Mouse (Mus musculus): Measurements from ENCODE around the gene Efhc1. TPM values are rescaled to one million over a fixed set of nuclear protein-coding genes. Genes with fewer than 3 reads are reported as not detected.

Efhc1 gene
- total and polyA plus RNA-seq, 3 experiments, result not detected

GRCm38 (mm10) chr1:21040173-21040572, 88.7 kb downstream of the Efhc1 start:
- TF ChIP-seq MEF2A (IDR thresholded peaks at IDR 0.05; ENCODE audit: extremely low read depth, insufficient replicate concordance, low read depth, low read length, poor library complexity, severe bottlenecking) (no peak), ZMIZ1 (IDR thresholded peaks at IDR 0.05; ENCODE audit: low read depth, low read length) (no peak), MAFK (IDR thresholded peaks at IDR 0.05; ENCODE audit: borderline replicate concordance, low read depth, low read length) (no peak), GABPA (IDR thresholded peaks at IDR 0.05; ENCODE audit: low read depth, low read length) (no peak), SMC3 (IDR thresholded peaks at IDR 0.05; ENCODE audit: low read depth, low read length) (no peak), RAD21 (IDR thresholded peaks at IDR 0.05; ENCODE audit: low read depth, low read length) (no peak), POLR2A (IDR thresholded peaks at IDR 0.05; ENCODE audit: control insufficient read depth in 1 of 2, insufficient read depth in 1 of 2, low read depth in 1 of 2, low read length in 2 of 2, poor library complexity in 1 of 2) (no peak), ELF1 (IDR thresholded peaks at IDR 0.05; ENCODE audit: low read depth, low read length) (no peak), ETS1 (IDR thresholded peaks at IDR 0.05; ENCODE audit: low read depth, low read length) (no peak), UBTF (IDR thresholded peaks at IDR 0.05; ENCODE audit: borderline replicate concordance, insufficient read depth, low read depth, low read length) (no peak), USF2 (IDR thresholded peaks at IDR 0.05; ENCODE audit: borderline replicate concordance in 1 of 2, insufficient read depth in 1 of 2, low read depth in 1 of 2, low read length in 2 of 2) (no peak), NELFE (IDR thresholded peaks at IDR 0.05; ENCODE audit: low read depth, low read length) (no peak), KAT2A (conservative IDR thresholded peaks at IDR 0.05; ENCODE audit: low read depth, low read length) (no peak), MYC (IDR thresholded peaks at IDR 0.05; ENCODE audit: low read depth, low read length) (no peak), BHLHE40 (IDR thresholded peaks at IDR 0.05; ENCODE audit: borderline replicate concordance, low read depth, low read length) (no peak), E2F4 (IDR thresholded peaks at IDR 0.05; ENCODE audit: borderline replicate concordance, low read depth, low read length) (no peak), RCOR1 (IDR thresholded peaks at IDR 0.05; ENCODE audit: low read depth, low read length) (no peak), CTCF (IDR thresholded peaks at IDR 0.05 in 2 of 3, conservative IDR thresholded peaks at IDR 0.05 in 1 of 3; ENCODE audit: control insufficient read depth in 1 of 3, insufficient read depth in 1 of 3, low read depth in 2 of 3, low read length in 3 of 3, poor library complexity in 1 of 3, severe bottlenecking in 1 of 3) (no peak), ZC3H11A (IDR thresholded peaks at IDR 0.05; ENCODE audit: low read depth, low read length) (no peak), POLR2AphosphoS5 (IDR thresholded peaks at IDR 0.05; ENCODE audit: borderline replicate concordance, low read depth, low read length) (no peak)
- peaks cover 4 to 6% of the 10 kb centered on the region in 2 experiments for H3K4me1 ChIP-seq (ENCODE audit: control insufficient read depth in 1 of 2, insufficient read depth in 2 of 2, low read length in 2 of 2)
- H3K79me2 ChIP-seq (ENCODE audit: control insufficient read depth, insufficient read depth, low read length, poor library complexity), result no peaks in the 10 kb centered on the region
- H3K27ac ChIP-seq (ENCODE audit: control insufficient read depth, low read depth, low read length), result no peak overlapping the region
- no peaks in the 10 kb centered on the region for H3K9me3 ChIP-seq (replicated peaks; ENCODE audit: insufficient read depth, low read length)
- no peak overlapping the region for H3K4me3 ChIP-seq (ENCODE audit: control insufficient read depth in 1 of 2, insufficient read depth in 1 of 2, low read depth in 2 of 2, low read length in 2 of 2)
- no peak for DNase-seq (ENCODE audit: low read depth, low spot score)
- H3K27me3 ChIP-seq (ENCODE audit: control insufficient read depth in 1 of 2, insufficient read depth in 2 of 2, low read length in 2 of 2), result no peaks in the 10 kb centered on the region
- no peak overlapping the region for H3K9ac ChIP-seq (ENCODE audit: control insufficient read depth, low read depth, low read length, poor library complexity, severe bottlenecking)
- peaks cover 0 to 4% of the 10 kb centered on the region in 2 experiments; a peak in 2 of 4 replicates for H3K36me3 ChIP-seq (ENCODE audit: control insufficient read depth in 1 of 2, insufficient read depth in 2 of 2, low read length in 2 of 2)

Other genes with a start within 250 kb of the Efhc1 start
- gene Il17a, start 220.7 kb upstream of the Efhc1 start, total RNA-seq (2012; rRNA removed), result not detected in 2 replicates
- gene Il17a, start 220.7 kb upstream of the Efhc1 start, polyA plus RNA-seq (2012; ENCODE audit: insufficient read depth in 1 of 2, insufficient read length in 2 of 2, low read depth in 1 of 2, low replicate concordance in 2 of 2, missing spikeins in 1 of 2), result not detected
- gene Il17f, start 161.0 kb upstream of the Efhc1 start, total RNA-seq (2012; rRNA removed), result not detected in 2 replicates
- gene Il17f, start 161.0 kb upstream of the Efhc1 start, polyA plus RNA-seq (2012; ENCODE audit: insufficient read depth in 1 of 2, insufficient read length in 2 of 2, low read depth in 1 of 2, low replicate concordance in 2 of 2, missing spikeins in 1 of 2), result not detected
- 182 and 189 TPM in 2 replicates for gene Mcm3, start 131.3 kb upstream of the Efhc1 start, total RNA-seq (2012; rRNA removed)
- gene Mcm3, start 131.3 kb upstream of the Efhc1 start, polyA plus RNA-seq (2012; ENCODE audit: insufficient read depth in 1 of 2, insufficient read length in 2 of 2, low read depth in 1 of 2, low replicate concordance in 2 of 2, missing spikeins in 1 of 2), result 100 to 1,000 TPM; 204 to 267 TPM
- 0.46 and 0.69 TPM in 2 replicates for gene Paqr8, start 61.0 kb upstream of the Efhc1 start, total RNA-seq (2012; rRNA removed)
- 1 to 10 TPM in 1 of 2 experiments, not detected in 1; 1.8 TPM for gene Paqr8, start 61.0 kb upstream of the Efhc1 start, polyA plus RNA-seq (2012; ENCODE audit: insufficient read depth in 1 of 2, insufficient read length in 2 of 2, low read depth in 1 of 2, low replicate concordance in 2 of 2, missing spikeins in 1 of 2)
- 0.54 and 0.95 TPM in 2 replicates for gene Tram2, start 127.6 kb downstream of the Efhc1 start, total RNA-seq (2012; rRNA removed)
- 1 to 10 TPM in 1 of 2 experiments, not detected in 1; 2.9 TPM for gene Tram2, start 127.6 kb downstream of the Efhc1 start, polyA plus RNA-seq (2012; ENCODE audit: insufficient read depth in 1 of 2, insufficient read length in 2 of 2, low read depth in 1 of 2, low replicate concordance in 2 of 2, missing spikeins in 1 of 2)